Mouse (Mus musculus) liver, embryonic 14.5 days (tissue): ENCODE results near the gene Olfr518. TPM values are rescaled to one million over a fixed set of nuclear protein-coding genes. Genes with fewer than 3 reads are reported as not detected.

Experiments
- ATAC-seq: fragments of 200-750 bp; cut with Nextera tagmentation; 2 replicates; pipeline ENCODE4 v1.8.0; 2017; ENCODE audit warnings: moderate number of reproducible peaks, mild to moderate bottlenecking, moderate library complexity; ENCODE audit not compliant: insufficient read depth
- DNase-seq, 3 experiments: peaks; one replicate each; pipeline ENCODE4 v3.0.0-alpha.2; 2012 to 2013; ENCODE audit warnings: low read depth in 3 of 3, low spot score in 3 of 3
- H3K27ac ChIP-seq: fragments of 300-500 bp; sonication (generic); 2 replicates; pipeline ENCODE4 v1.5.1; 2014; ENCODE audit warnings: moderate library complexity, mild to moderate bottlenecking, control low read depth, inconsistent platforms
- H3K27me3 ChIP-seq: fragments of 300-500 bp; sonication (generic); 2 replicates; pipeline ENCODE4 v1.6.1; 2014; ENCODE audit warnings: mild to moderate bottlenecking, low read length, moderate library complexity; ENCODE audit not compliant: control insufficient read depth, insufficient read depth
- H3K36me3 ChIP-seq: fragments of 300-500 bp; sonication (generic); replicated peaks from 2 replicates; pipeline ENCODE4 v1.6.1; 2014; ENCODE audit warnings: low read depth; ENCODE audit not compliant: control insufficient read depth, insufficient read depth
- H3K4me1 ChIP-seq, 2 experiments: fragments of 200-500 bp in 1 of 2; fragments of 300-500 bp in 1 of 2; sonication (generic) in 1 of 2; replicated peaks; 2 replicates each; pipeline ENCODE4 v1.6.1; 2012 to 2014; ENCODE audit warnings: antibody characterized with exemption in 1 of 2, inconsistent platforms in 1 of 2, low read length in 1 of 2; ENCODE audit not compliant: control insufficient read depth in 2 of 2, insufficient read depth in 2 of 2
- H3K4me2 ChIP-seq: fragments of 300-500 bp; sonication (generic); 2 replicates; pipeline ENCODE4 v1.6.1; 2014; ENCODE audit warnings: low read depth, mild to moderate bottlenecking, control low read depth, moderate library complexity
- H3K4me3 ChIP-seq, 2 experiments: fragments of 200-500 bp in 1 of 2; fragments of 300-500 bp in 1 of 2; sonication (generic) in 1 of 2; 2 replicates each; pipeline ENCODE4 v1.5.1; 2012 to 2014; ENCODE audit warnings: low read depth in 2 of 2, low read length in 2 of 2, mild to moderate bottlenecking in 2 of 2, control low read depth in 1 of 2, inconsistent platforms in 1 of 2, moderate library complexity in 1 of 2; ENCODE audit not compliant: insufficient read depth in 1 of 2
- H3K9ac ChIP-seq: fragments of 300-500 bp; sonication (generic); replicated peaks from 2 replicates; pipeline ENCODE4 v1.6.1; 2014; ENCODE audit warnings: mild to moderate bottlenecking, control low read depth, moderate library complexity
- H3K9me3 ChIP-seq: fragments of 300-500 bp; sonication (generic); 2 replicates; pipeline ENCODE4 v1.6.1; 2016; ENCODE audit warnings: low read length, mixed read lengths; ENCODE audit not compliant: control insufficient read depth
- CTCF ChIP-seq: IDR thresholded peaks from 2 replicates; pipeline ENCODE4 v1.5.1; 2016; ENCODE audit warnings: antibody characterized with exemption, low read depth, control low read depth
- EP300 ChIP-seq: IDR thresholded peaks from 2 replicates; pipeline ENCODE4 v1.6.1; 2016; ENCODE audit warnings: antibody characterized with exemption, low read depth
- WGBS: fragments of 180-500 bp; shearing (Covaris S2); extraction: QIAGEN DNeasy Blood & Tissue Kit; methylation state at CpG from one replicate; pipeline ENCODE4 v1.1.7; 2014; ENCODE audit not compliant: insufficient replicate concordance; 5-methylcytosine and 5-hydroxymethylcytosine counted together
- polyA plus RNA-seq, 2 experiments: library from polyadenylated mRNA; depleted of rRNA in 1 of 2; stranded (reverse) in 1 of 2; unstranded in 1 of 2; fragments of >200 nt; fragmentation: Nextera tagmentation in 1 of 2; extraction: Ambion mirVana in 1 of 2; gene quantifications; 2 replicates each; pipeline versions ENCODE4 v1.2.1 to v1.2.3; 2012 to 2014

The Olfr518 gene
- polyA plus RNA-seq (2012; rRNA removed) (not detected in 2 replicates), polyA plus RNA-seq (2014; fragmentation: Nextera tagmentation; extraction: Ambion mirVana) (not detected in 2 replicates)

DNA sequence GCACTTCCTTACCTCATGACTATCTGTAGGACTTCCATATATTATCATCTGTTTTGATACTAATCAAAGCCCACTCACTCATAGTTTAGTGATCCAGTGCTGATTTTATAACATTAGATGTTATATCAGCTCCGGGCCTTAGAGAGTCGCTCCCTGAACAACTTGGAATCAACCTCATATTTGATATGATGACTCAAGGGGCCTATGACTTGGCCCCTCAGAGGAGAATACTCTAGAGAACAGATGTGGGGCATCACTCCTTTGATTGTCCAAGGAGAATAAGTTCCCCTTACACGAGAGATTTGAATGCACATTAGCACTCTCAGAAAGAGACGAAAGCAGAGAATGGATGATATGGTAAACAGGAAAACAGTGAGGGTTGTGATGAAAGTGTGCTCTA is at the start of gene Olfr518:
Gene Olfr518 (minus strand): TSS at position 101 of the 400 bp plus-strand sequence.
- DNase-seq (no peak), ATAC-seq (no peak)
- Histone ChIP-seq H3K9ac (no peak within 1 kb of the TSS), H3K4me1 (no peaks in the 10 kb centered on the region), H3K4me3 (no peak within 1 kb of the TSS), H3K27ac (no peak within 1 kb of the TSS), H3K27me3 (no peaks in the 10 kb centered on the region), H3K36me3 (no peaks in the 10 kb centered on the region), H3K4me2 (no peak within 1 kb of the TSS), H3K9me3 (no peaks in the 10 kb centered on the region)
- WGBS = 61% methylated on average over 4 of the region's 4 CpGs
- TF ChIP-seq EP300 = no peak
- no peak for TF ChIP-seq CTCF

DNA sequence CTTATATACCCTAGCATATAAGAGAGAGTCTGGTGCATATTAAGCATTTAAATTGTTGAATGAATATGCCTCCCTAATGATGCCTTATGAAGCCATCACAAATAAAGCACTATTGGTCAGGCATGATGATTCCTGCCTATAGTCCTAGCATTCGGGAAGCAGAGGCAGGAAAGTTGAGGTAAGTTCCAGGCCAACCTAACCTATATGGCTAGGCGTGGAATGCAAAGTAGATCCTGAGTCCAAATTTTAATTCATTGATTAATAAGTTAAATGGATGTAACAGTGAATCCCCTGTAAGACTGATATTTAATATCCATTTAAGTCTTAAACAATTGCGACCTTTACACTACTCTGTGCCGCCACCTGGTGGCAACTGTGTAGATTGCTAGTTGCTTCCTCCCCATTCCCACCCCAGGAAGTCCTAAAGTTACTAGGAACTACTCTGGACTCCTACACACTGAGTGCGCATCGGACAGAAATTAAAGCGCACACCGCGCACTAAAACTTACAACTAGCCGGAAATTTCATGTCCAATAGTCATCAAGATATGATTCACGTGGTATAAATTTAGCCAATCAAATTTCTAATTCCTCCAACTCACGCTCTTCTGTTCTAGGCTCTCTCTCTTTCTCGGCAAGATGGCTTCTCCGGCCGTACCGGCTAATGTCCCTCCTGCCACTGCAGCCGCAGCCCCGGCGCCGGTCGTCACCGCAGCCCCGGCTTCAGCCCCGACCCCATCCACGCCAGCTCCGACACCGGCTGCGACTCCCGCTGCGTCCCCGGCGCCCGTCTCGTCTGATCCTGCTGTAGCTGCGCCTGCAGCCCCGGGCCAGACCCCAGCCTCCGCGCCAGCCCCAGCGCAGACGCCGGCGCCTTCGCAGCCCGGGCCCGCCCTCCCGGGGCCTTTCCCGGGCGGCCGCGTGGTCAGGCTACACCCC is 49.3 kb upstream of the Olfr518 start, which contains the start of gene Eif3f:
Gene Eif3f (plus strand): TSS at position 624 of the 938 bp plus-strand sequence.
- peak; percentile 90 for TF ChIP-seq CTCF
- TF ChIP-seq EP300 = no peak
- H3K4me2 ChIP-seq = peak within 1 kb of the TSS; percentile 77
- ATAC-seq (peak; percentile 95), DNase-seq (peak; percentile 95 to 97 (median 95))
- no peaks in the 10 kb centered on the region for H3K9me3 ChIP-seq
- H3K36me3 ChIP-seq = peaks cover 20% of the 10 kb centered on the region
- H3K4me3 ChIP-seq = peak within 1 kb of the TSS; percentile 81 to 95
- 2% methylated on average over 50 of the region's 50 CpGs for WGBS
- H3K27ac ChIP-seq = peak within 1 kb of the TSS; percentile 26; the same call in 1 of the 2 replicates
- H3K27me3 ChIP-seq = no peaks in the 10 kb centered on the region
- H3K9ac ChIP-seq = peak within 1 kb of the TSS; percentile 82
- H3K4me1 ChIP-seq = peaks cover 3 to 10% of the 10 kb centered on the region in 2 experiments; a peak in 3 of 4 replicates

DNA sequence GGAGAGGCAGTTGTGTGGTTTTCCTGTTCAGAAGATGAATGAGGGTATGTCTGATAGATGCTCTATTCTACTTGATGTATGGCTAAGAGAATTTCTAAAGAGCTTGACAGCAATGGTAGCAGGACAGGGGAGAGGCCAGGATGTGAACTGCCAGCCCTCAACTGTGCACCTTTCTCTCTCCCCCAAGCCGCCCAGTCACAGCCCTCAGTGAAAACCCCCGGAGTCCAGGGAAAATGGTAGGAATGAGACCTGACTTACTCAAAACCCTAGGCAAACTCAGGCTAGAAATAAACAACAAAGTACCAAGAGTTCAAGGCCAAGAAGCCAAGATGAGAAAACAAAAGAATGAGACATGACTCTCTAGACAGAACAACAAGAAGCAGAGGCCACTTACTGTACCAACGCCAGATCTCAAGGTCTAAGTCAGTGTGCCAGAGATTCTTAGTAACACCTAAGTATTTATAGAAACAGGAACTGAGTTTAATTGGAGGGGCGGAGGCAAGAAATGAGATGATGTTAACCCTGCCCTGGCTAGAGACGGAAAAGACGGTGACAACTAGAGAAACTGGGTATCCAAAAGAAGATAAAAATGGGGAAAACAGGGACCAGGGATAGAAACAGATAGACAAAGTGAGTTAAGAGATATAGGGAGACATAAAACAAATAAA is 45.1 kb upstream of the Olfr518 start, which contains the start of gene Nlrp10:
Gene Nlrp10 (minus strand): TSS at position 453 of the 668 bp plus-strand sequence.
- TF ChIP-seq EP300 (no peak), CTCF (no peak)
- Histone ChIP-seq H3K9ac (no peak within 1 kb of the TSS), H3K4me1 (no peaks in the 10 kb centered on the region), H3K36me3 (no peaks in the 10 kb centered on the region), H3K27ac (no peak within 1 kb of the TSS), H3K4me3 (no peak within 1 kb of the TSS), H3K9me3 (no peaks in the 10 kb centered on the region), H3K4me2 (no peak within 1 kb of the TSS), H3K27me3 (no peaks in the 10 kb centered on the region)
- no peak for DNase-seq
- WGBS = 42% methylated on average over 6 of the region's 6 CpGs
- ATAC-seq = no peak

DNA sequence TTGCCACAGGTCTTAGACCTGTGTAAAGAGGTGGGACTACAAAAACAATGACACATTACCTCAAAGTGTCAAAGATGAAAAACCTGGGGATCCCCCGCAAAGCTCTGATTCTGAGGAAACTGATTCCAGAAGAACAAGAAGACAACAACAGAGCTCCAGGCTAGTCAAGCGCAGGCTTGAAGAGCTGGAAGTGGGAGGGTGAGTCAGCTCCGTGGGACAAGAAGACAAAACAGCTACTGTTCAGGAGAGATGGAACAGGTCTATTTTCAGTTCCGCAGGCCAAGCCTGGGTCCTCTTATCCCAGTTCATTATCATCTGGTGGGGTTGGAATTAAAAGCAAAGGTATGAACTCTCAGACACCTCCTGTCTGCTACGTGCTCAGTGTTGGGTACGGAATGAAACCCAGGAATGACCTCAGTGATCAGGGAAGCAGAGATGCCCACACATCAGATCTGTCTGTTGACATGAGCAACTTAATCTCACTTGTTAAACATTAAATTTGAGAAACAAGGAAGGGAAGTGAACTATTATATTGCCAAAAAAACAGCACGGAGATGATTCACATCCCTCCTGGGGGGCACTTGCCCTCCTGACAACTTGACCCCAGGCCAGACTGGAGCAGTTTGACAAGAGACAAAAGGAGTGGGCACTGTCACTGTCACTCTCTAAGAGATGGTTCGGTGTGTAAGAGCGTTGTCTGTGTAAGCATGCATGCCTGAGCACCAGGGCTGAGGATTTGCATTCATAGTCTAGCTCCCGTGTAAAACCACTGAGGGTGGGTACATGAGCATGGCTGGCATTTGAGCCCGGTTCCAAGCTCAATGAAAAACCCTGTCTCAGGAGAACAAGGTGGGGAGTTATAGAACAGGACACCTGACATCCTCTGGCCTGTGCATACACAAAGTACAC is 43.7 kb upstream of the Olfr518 start:
- WGBS = 64% methylated on average over 11 of the region's 11 CpGs
- Histone ChIP-seq H3K4me1 (no peaks in the 10 kb centered on the region), H3K9me3 (no peaks in the 10 kb centered on the region), H3K36me3 (no peaks in the 10 kb centered on the region), H3K9ac (no peak overlapping the region), H3K27ac (no peak overlapping the region), H3K4me2 (no peak overlapping the region), H3K4me3 (no peak overlapping the region), H3K27me3 (no peaks in the 10 kb centered on the region)
- no peak for TF ChIP-seq EP300
- no peak for TF ChIP-seq CTCF
- no peak for DNase-seq
- ATAC-seq = no peak
